Mouse (Mus musculus) thymus, postnatal 14 days (tissue): ENCODE measurements around the gene Ppm1h.

Source experiments
- DNase-seq: peaks from one replicate; pipeline ENCODE4 v3.0.0; 2021

Ppm1h gene

GRCm38 (mm10) chr10:122774169-122774568 lies 95.6 kb downstream of the Ppm1h start:
- no peak for DNase-seq

- no peak for DNase-seq
These were observed 98.9 kb downstream of the Ppm1h start for GRCm38 (mm10) chr10:122777436-122777835.

- no peak for DNase-seq
These were observed 99.5 kb downstream of the Ppm1h start for GRCm38 (mm10) chr10:122777939-122778655.

GRCm38 (mm10) chr10:122779351-122779750 lies 100.8 kb downstream of the Ppm1h start:
- no peak for DNase-seq

- no peak for DNase-seq
These were observed 104.2 kb downstream of the Ppm1h start for GRCm38 (mm10) chr10:122782755-122783154.

- no peak for DNase-seq
These were observed 111.1 kb downstream of the Ppm1h start for GRCm38 (mm10) chr10:122789648-122790170.

- peak; percentile 46 for DNase-seq
These were observed 113.7 kb downstream of the Ppm1h start for GRCm38 (mm10) chr10:122792021-122792966.

GRCm38 (mm10) chr10:122793193-122793592 lies 114.6 kb downstream of the Ppm1h start:
- no peak for DNase-seq

- DNase-seq, result peak; percentile 85
These were observed 115.8 kb downstream of the Ppm1h start for GRCm38 (mm10) chr10:122794187-122794850.

- DNase-seq, result peak; percentile 48
These were observed 119.4 kb downstream of the Ppm1h start for GRCm38 (mm10) chr10:122797955-122798354.

GRCm38 (mm10) chr10:122800003-122800731 lies 121.6 kb downstream of the Ppm1h start:
- DNase-seq, result peak; percentile 86

GRCm38 (mm10) chr10:122800732-122801110 lies 122.2 kb downstream of the Ppm1h start:
- no peak for DNase-seq

GRCm38 (mm10) chr10:122802218-122802617 lies 123.7 kb downstream of the Ppm1h start:
- DNase-seq, result peak; percentile 75

GRCm38 (mm10) chr10:122802901-122803300 lies 124.3 kb downstream of the Ppm1h start:
- DNase-seq, result peak; percentile 45

GRCm38 (mm10) chr10:122803906-122804305 lies 125.3 kb downstream of the Ppm1h start:
- DNase-seq, result peak; percentile 83

GRCm38 (mm10) chr10:122805866-122806265 lies 127.3 kb downstream of the Ppm1h start:
- no peak for DNase-seq

GRCm38 (mm10) chr10:122807127-122808105 lies 128.9 kb downstream of the Ppm1h start:
- DNase-seq, result peak; percentile 85

GRCm38 (mm10) chr10:122808186-122808585 lies 129.6 kb downstream of the Ppm1h start:
- DNase-seq, result no peak

GRCm38 (mm10) chr10:122809851-122810250 lies 131.3 kb downstream of the Ppm1h start:
- no peak for DNase-seq

GRCm38 (mm10) chr10:122815094-122815493 lies 136.5 kb downstream of the Ppm1h start:
- peak; percentile 83 for DNase-seq

- DNase-seq, result no peak
These were observed 139.2 kb downstream of the Ppm1h start for GRCm38 (mm10) chr10:122817741-122818140.
